Mouse (Mus musculus) erythroblast, embryonic 14.5 days (primary cell): ENCODE results near the gene Fam166a. TPM values are rescaled to one million over a fixed set of nuclear protein-coding genes. Genes with fewer than 3 reads are reported as not detected.

ENCODE experiments used
- H3K27me3 ChIP-seq: 2 replicates; pipeline ENCODE4 v1.6.1; 2012; ENCODE audit warnings: inconsistent platforms; ENCODE audit not compliant: control insufficient read depth
- H3K36me3 ChIP-seq: 2 replicates; pipeline ENCODE4 v1.6.1; 2012; ENCODE audit warnings: mild to moderate bottlenecking, inconsistent platforms; ENCODE audit not compliant: control insufficient read depth
- H3K4me1 ChIP-seq: 2 replicates; pipeline ENCODE4 v1.6.1; 2012; ENCODE audit warnings: inconsistent platforms; ENCODE audit not compliant: control insufficient read depth
- H3K4me3 ChIP-seq: replicated peaks from 2 replicates; pipeline ENCODE3; 2012; ENCODE audit warnings: moderate library complexity, mild to moderate bottlenecking, inconsistent platforms
- H3K9me3 ChIP-seq: 2 replicates; pipeline ENCODE4 v1.6.1; 2012; ENCODE audit warnings: low read length, inconsistent platforms, mixed read lengths; ENCODE audit not compliant: control insufficient read depth
- GATA1 ChIP-seq: IDR thresholded peaks from 2 replicates; pipeline ENCODE4 v1.6.1; 2012; ENCODE audit warnings: low read length, inconsistent platforms, mixed read lengths
- TAL1 ChIP-seq: IDR thresholded peaks from 3 replicates; pipeline ENCODE4 v1.6.1; 2012; ENCODE audit warnings: low read length, inconsistent platforms, mixed read lengths
- polyA plus RNA-seq: library from polyadenylated mRNA; stranded (reverse); fragments of >175 nt; gene quantifications from 2 replicates; pipeline ENCODE4 v1.2.3, GENCODE M21; 2012

Gene Fam166a
- polyA plus RNA-seq, 1 experiment, result not detected

- Histone ChIP-seq H3K36me3 (no peaks in the 10 kb centered on the region), H3K4me1 (peaks cover 87% of the 10 kb centered on the region), H3K4me3 (no peak overlapping the region), H3K27me3 (peaks cover 50% of the 10 kb centered on the region), H3K9me3 (peaks cover 2% of the 10 kb centered on the region; the same call in 1 of the 2 replicates)
- TF ChIP-seq TAL1, result no peak
- TF ChIP-seq GATA1, result no peak
Measured at GRCm38 (mm10) chr2:25176573-25176972, 42.0 kb upstream of the Fam166a start.

GRCm38 (mm10) chr2:25177076-25177475 is 41.5 kb upstream of the Fam166a start:
- Histone ChIP-seq H3K36me3 (no peaks in the 10 kb centered on the region), H3K4me3 (no peak overlapping the region), H3K4me1 (peaks cover 88% of the 10 kb centered on the region), H3K27me3 (peaks cover 55% of the 10 kb centered on the region), H3K9me3 (peaks cover 2% of the 10 kb centered on the region; the same call in 1 of the 2 replicates)
- TF ChIP-seq TAL1 (no peak), GATA1 (no peak)

- Histone ChIP-seq H3K4me1 (peaks cover 88% of the 10 kb centered on the region), H3K4me3 (no peak overlapping the region), H3K9me3 (peaks cover 2% of the 10 kb centered on the region; the same call in 1 of the 2 replicates), H3K27me3 (peaks cover 61% of the 10 kb centered on the region), H3K36me3 (no peaks in the 10 kb centered on the region)
- TF ChIP-seq TAL1, result no peak
- TF ChIP-seq GATA1, result no peak
Measured at GRCm38 (mm10) chr2:25177685-25178084, 40.9 kb upstream of the Fam166a start.

- H3K27me3 ChIP-seq, result peaks cover 69% of the 10 kb centered on the region
- H3K9me3 ChIP-seq, result peaks cover 2% of the 10 kb centered on the region; the same call in 1 of the 2 replicates
- H3K4me3 ChIP-seq, result no peak overlapping the region
- peaks cover 83% of the 10 kb centered on the region for H3K4me1 ChIP-seq
- no peak for TF ChIP-seq GATA1
- no peak for TF ChIP-seq TAL1
- H3K36me3 ChIP-seq, result no peaks in the 10 kb centered on the region
Measured at GRCm38 (mm10) chr2:25178285-25178972, 40.1 kb upstream of the Fam166a start.

GRCm38 (mm10) chr2:25179566-25180217 is 38.9 kb upstream of the Fam166a start:
- H3K27me3 ChIP-seq, result peaks cover 81% of the 10 kb centered on the region
- peak overlapping the region; percentile 68 for H3K4me3 ChIP-seq
- H3K36me3 ChIP-seq, result no peaks in the 10 kb centered on the region
- peaks cover 70% of the 10 kb centered on the region for H3K4me1 ChIP-seq
- TF ChIP-seq TAL1 (no peak), GATA1 (no peak)
- H3K9me3 ChIP-seq, result peaks cover 2% of the 10 kb centered on the region; the same call in 1 of the 2 replicates

GRCm38 (mm10) chr2:25180478-25180903 is 38.1 kb upstream of the Fam166a start, which contains the start of gene Nrarp:
Gene Nrarp (plus strand): TSS chr2:25180758.
- TF ChIP-seq TAL1 (no peak), GATA1 (no peak)
- Histone ChIP-seq H3K9me3 (peaks cover 2% of the 10 kb centered on the region; the same call in 1 of the 2 replicates), H3K36me3 (no peaks in the 10 kb centered on the region), H3K4me1 (peaks cover 67% of the 10 kb centered on the region), H3K27me3 (peaks cover 89% of the 10 kb centered on the region), H3K4me3 (peak within 1 kb of the TSS; percentile 68)

DNA sequence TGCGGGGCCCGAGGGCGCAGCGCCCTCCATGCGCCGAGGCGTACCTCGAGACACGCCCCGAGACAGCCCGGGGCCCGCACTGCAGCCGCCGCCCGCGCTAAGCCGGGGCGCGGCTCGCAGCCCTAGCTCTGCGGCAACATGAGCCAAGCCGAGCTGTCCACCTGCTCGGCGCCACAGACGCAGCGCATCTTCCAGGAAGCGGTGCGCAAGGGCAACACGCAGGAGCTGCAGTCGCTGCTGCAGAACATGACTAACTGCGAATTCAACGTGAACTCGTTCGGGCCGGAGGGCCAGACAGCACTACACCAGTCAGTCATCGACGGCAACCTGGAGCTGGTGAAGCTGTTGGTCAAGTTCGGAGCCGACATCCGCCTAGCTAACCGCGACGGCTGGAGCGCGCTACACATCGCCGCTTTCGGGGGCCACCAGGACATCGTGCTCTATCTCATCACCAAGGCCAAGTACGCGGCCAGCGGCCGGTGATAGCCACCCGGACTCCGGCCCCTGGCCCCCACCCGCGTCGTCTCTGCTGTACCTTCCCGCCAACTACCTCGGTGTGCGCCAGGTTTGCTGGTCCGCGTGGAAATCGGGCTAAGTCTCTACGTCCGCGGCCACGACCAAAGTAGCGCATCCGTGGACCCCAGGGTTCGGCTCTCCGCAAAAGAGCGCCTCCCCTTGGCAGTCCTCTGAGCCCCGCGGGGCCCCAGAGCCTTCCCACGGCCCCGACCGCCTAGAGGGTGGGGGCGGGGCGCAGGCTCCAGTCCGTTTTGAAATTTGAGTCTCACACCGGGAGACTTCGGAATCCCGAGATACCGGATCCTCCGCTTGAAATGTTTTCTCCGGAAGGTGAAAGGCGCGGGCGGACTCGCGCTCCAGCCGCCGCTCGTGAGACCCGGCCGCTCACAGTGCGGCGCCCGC is 37.3 kb upstream of the Fam166a start:
- Histone ChIP-seq H3K4me1 (peaks cover 67% of the 10 kb centered on the region), H3K4me3 (peak overlapping the region; percentile 68), H3K9me3 (peaks cover 2% of the 10 kb centered on the region; the same call in 1 of the 2 replicates), H3K36me3 (no peaks in the 10 kb centered on the region), H3K27me3 (peaks cover 97% of the 10 kb centered on the region)
- TF ChIP-seq GATA1 (no peak), TAL1 (no peak)

- Histone ChIP-seq H3K9me3 (peaks cover 2% of the 10 kb centered on the region; the same call in 1 of the 2 replicates), H3K4me3 (peak overlapping the region; percentile 68), H3K36me3 (no peaks in the 10 kb centered on the region), H3K27me3 (peaks cover 98% of the 10 kb centered on the region), H3K4me1 (peaks cover 63% of the 10 kb centered on the region)
- no peak for TF ChIP-seq TAL1
- TF ChIP-seq GATA1, result no peak
Measured at GRCm38 (mm10) chr2:25181891-25182397, 36.6 kb upstream of the Fam166a start.
